Mouse (Mus musculus) inflammation-experienced regulatory T-cells, adult 6 months (primary cell): ENCODE data around the gene Fzd5. TPM values are rescaled to one million over a fixed set of nuclear protein-coding genes. Genes with fewer than 3 reads are reported as not detected.

Experiments
- ATAC-seq: one replicate; pipeline ENCODE4 v1.8.0; 2017
- polyA plus RNA-seq, 3 experiments: library from polyadenylated mRNA; unstranded; fragments of 100-300 nt; shearing (Covaris generic); gene quantifications; one replicate each; pipeline ENCODE4 v1.2.1; 2017

Fzd5 gene
- under 1 TPM; 0.35 to 0.97 (median 0.44) TPM for polyA plus RNA-seq

GRCm38 (mm10) chr1:64737502-64738179 lies at the start of gene Fzd5:
Fzd5 (minus strand) TSS chr1:64737751.
- ATAC-seq: peak; percentile 78

- ATAC-seq: no peak
Measured at GRCm38 (mm10) chr1:64779863-64780262, 42.3 kb upstream of the Fzd5 start.

GRCm38 (mm10) chr1:64779415-64779814 lies 41.9 kb upstream of the Fzd5 start:
- no peak for ATAC-seq

GRCm38 (mm10) chr1:64773305-64773704 lies 35.8 kb upstream of the Fzd5 start:
- ATAC-seq: no peak

- ATAC-seq: no peak
Measured at GRCm38 (mm10) chr1:64770169-64770568, 32.6 kb upstream of the Fzd5 start.

GRCm38 (mm10) chr1:64761646-64762045 lies 24.1 kb upstream of the Fzd5 start:
- no peak for ATAC-seq

GRCm38 (mm10) chr1:64757766-64758165 lies 20.2 kb upstream of the Fzd5 start:
- no peak for ATAC-seq

GRCm38 (mm10) chr1:64757254-64757653 lies 19.7 kb upstream of the Fzd5 start:
- ATAC-seq: no peak

- ATAC-seq: no peak
Measured at GRCm38 (mm10) chr1:64756640-64757030, 19.1 kb upstream of the Fzd5 start.

GRCm38 (mm10) chr1:64755971-64756639 lies 18.6 kb upstream of the Fzd5 start:
- no peak for ATAC-seq

- no peak for ATAC-seq
Measured at GRCm38 (mm10) chr1:64754658-64755057, 17.1 kb upstream of the Fzd5 start.

- no peak for ATAC-seq
Measured at GRCm38 (mm10) chr1:64753668-64754067, 16.1 kb upstream of the Fzd5 start.

GRCm38 (mm10) chr1:64753109-64753508 lies 15.6 kb upstream of the Fzd5 start:
- ATAC-seq: no peak

- ATAC-seq: no peak
Measured at GRCm38 (mm10) chr1:64744616-64745015, 7.1 kb upstream of the Fzd5 start.

- ATAC-seq: no peak
Measured at GRCm38 (mm10) chr1:64742741-64743408, 5.3 kb upstream of the Fzd5 start.

- peak; percentile 32 for ATAC-seq
Measured at GRCm38 (mm10) chr1:64738661-64739082, 1.1 kb upstream of the Fzd5 start.

GRCm38 (mm10) chr1:64738180-64738555 lies 617 bp upstream of the Fzd5 start:
- peak; percentile 8 for ATAC-seq

- peak; percentile 3 for ATAC-seq
Measured at GRCm38 (mm10) chr1:64736681-64737501, 660 bp downstream of the Fzd5 start.

- ATAC-seq: peak; percentile 18
Measured at GRCm38 (mm10) chr1:64735781-64736680, 1.5 kb downstream of the Fzd5 start.

- no peak for ATAC-seq
Measured at GRCm38 (mm10) chr1:64734771-64735750, 2.5 kb downstream of the Fzd5 start.
